Mouse (Mus musculus) limb, embryonic 13.5 days (tissue): ENCODE measurements at regions not wholly inside any gene's neighbourhood (a gene's known extent, or its start where the extent isn't known, plus 50 kb on each side); places are given as distances from the start of the nearest gene placed in this dataset.

Source experiments
- ATAC-seq: fragments of 200-750 bp; cut with Nextera tagmentation; 2 replicates; pipeline ENCODE4 v1.8.0; 2017; ENCODE audit warnings: low read depth, moderate number of reproducible peaks, moderate TSS enrichment; ENCODE audit not compliant: low FRiP score
- H3K27ac ChIP-seq: fragments of 300-500 bp; sonication (generic); 2 replicates; pipeline ENCODE4 v1.5.1; 2015; ENCODE audit warnings: inconsistent platforms, mild to moderate bottlenecking, moderate library complexity
- H3K27me3 ChIP-seq: fragments of 300-500 bp; sonication (generic); 2 replicates; pipeline ENCODE4 v1.6.1; 2015; ENCODE audit warnings: mild to moderate bottlenecking, inconsistent platforms
- H3K36me3 ChIP-seq: fragments of 300-500 bp; sonication (generic); 2 replicates; pipeline ENCODE4 v1.6.1; 2015; ENCODE audit warnings: inconsistent platforms, mild to moderate bottlenecking, moderate library complexity
- H3K4me1 ChIP-seq: fragments of 300-500 bp; sonication (generic); 2 replicates; pipeline ENCODE4 v1.6.1; 2015; ENCODE audit warnings: inconsistent platforms
- H3K4me2 ChIP-seq: fragments of 300-500 bp; sonication (generic); replicated peaks from 2 replicates; pipeline ENCODE4 v1.6.1; 2015; ENCODE audit warnings: inconsistent platforms, mild to moderate bottlenecking, moderate library complexity
- H3K4me3 ChIP-seq: fragments of 300-500 bp; sonication (generic); 2 replicates; pipeline ENCODE4 v1.5.1; 2015; ENCODE audit warnings: moderate library complexity, mild to moderate bottlenecking, inconsistent platforms
- H3K9ac ChIP-seq: fragments of 300-500 bp; sonication (generic); 2 replicates; pipeline ENCODE4 v1.6.1; 2015; ENCODE audit warnings: mild to moderate bottlenecking, inconsistent platforms
- H3K9me3 ChIP-seq: fragments of 300-500 bp; sonication (generic); 2 replicates; pipeline ENCODE4 v1.6.1; 2016; ENCODE audit warnings: inconsistent platforms
- WGBS: fragments of 180-500 bp; shearing (Covaris S2); methylation state at CpG from one replicate; pipeline ENCODE4 v1.1.7; 2015; 5-methylcytosine and 5-hydroxymethylcytosine counted together

DNA sequence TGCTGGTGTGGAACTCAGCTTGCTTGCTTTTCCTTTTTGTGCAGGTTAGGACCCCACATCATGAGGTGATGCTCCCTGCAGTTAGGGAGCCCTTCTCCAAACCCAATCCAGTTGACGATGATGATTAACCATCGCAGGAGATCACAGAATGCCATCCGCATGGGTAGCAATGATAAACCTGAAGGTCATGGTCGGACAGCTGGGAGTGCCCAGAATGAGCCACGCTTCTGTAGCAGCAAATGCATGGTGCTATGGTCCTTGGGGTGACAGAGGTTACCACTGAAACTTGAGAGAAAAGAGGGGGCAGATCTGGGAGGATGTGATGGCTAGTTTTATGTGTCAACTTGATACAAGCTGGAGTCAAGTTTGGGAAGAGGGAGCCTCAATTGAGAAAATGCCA, 170.3 kb downstream of the Inhbb start:
- ATAC-seq, result no peak
- no peaks in the 10 kb centered on the region for H3K36me3 ChIP-seq
- H3K4me3 ChIP-seq, result no peak overlapping the region
- no peak overlapping the region for H3K27ac ChIP-seq
- H3K4me2 ChIP-seq, result no peak overlapping the region
- no peaks in the 10 kb centered on the region for H3K4me1 ChIP-seq
- H3K27me3 ChIP-seq, result no peaks in the 10 kb centered on the region
- no peak overlapping the region for H3K9ac ChIP-seq
- no peaks in the 10 kb centered on the region for H3K9me3 ChIP-seq
- WGBS, result 92% methylated on average over 5 of the region's 5 CpGs

DNA sequence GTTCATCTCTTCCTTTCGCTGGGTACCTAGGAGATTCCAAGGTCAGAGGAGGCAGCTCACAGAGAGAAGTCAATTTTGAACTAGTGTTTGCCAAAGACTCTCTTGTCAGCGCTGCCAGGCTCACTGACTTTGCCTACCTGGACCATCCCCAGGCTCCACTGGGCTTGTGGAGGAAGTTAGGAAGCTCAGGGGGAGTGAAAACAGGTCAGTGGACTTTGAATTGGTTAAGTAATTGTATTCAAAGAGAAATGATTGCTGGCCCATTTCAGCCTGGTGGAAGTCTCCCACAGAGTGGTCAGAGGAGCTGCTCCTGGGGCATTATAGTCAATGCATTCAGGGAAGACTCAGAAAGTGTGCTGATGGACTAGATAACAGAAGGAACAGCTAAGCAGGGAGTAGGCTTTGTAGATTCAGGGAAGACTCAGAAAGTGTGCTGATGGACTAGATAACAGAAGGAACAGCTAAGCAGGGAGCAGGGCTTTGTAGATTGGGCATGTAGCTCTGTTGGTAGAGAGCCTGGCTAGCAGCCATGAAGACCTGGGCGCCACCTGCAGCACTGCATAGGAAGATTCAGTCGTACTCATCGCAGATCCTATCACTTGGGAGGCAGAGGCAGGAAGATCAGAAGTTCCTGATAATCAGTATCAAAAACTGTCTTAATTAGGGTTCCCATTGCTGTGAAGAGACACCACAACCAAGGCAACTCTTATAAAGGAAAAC, 173.1 kb downstream of the Inhbb start:
- Histone ChIP-seq H3K4me1 (no peaks in the 10 kb centered on the region), H3K27ac (no peak overlapping the region), H3K9ac (no peak overlapping the region), H3K4me3 (no peak overlapping the region), H3K9me3 (no peaks in the 10 kb centered on the region), H3K36me3 (no peaks in the 10 kb centered on the region), H3K4me2 (no peak overlapping the region), H3K27me3 (no peaks in the 10 kb centered on the region)
- 84% methylated on average over 5 of the region's 5 CpGs for WGBS
- ATAC-seq, result no peak

DNA sequence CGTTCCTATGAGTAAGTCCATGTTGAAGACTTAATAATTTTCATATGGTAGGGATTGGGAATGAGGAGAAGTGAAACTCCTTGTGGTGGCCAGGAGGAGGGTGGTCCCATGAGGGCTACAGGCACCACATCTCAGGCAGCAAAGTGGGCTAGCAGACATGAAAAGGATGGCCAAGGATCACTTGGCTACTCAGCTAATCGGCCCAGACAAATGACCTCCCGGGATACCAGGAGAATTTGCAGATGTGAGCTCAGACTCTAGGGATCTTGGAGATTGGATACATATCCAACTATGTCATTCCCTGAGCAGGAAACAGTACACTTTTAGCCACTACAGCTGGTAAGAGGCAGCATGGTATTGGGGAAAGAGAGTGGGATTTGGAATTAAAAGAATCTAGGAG, 174.9 kb downstream of the Inhbb start:
- Histone ChIP-seq H3K4me1 (no peaks in the 10 kb centered on the region), H3K9me3 (no peaks in the 10 kb centered on the region), H3K27ac (no peak overlapping the region), H3K9ac (no peak overlapping the region), H3K4me3 (no peak overlapping the region), H3K4me2 (no peak overlapping the region), H3K27me3 (no peaks in the 10 kb centered on the region), H3K36me3 (no peaks in the 10 kb centered on the region)
- no peak for ATAC-seq
- WGBS, result 66% methylated on average over 3 of the region's 3 CpGs

DNA sequence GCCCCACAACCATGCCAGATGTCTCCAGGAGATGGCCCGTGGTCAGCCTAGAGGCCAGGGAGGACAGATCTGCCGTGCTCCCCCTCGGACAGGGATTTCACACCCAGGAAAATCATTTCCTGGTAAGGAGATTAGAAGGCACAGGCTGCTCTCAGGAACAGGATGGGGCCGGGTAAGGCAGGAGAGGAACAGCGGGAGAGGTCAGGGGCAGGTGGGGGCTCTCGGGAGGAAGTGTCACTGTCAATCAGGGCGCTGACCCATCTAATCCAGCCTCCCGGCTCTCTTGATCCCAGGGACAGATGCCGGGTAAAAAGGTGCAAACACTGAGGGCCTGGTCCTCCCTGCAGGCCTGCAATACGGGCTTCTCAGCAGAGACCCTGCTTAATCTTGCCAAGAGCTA, 183.6 kb downstream of the Inhbb start:
- Histone ChIP-seq H3K27ac (no peak overlapping the region), H3K4me3 (no peak overlapping the region), H3K9me3 (no peaks in the 10 kb centered on the region), H3K27me3 (no peaks in the 10 kb centered on the region), H3K36me3 (no peaks in the 10 kb centered on the region), H3K4me2 (no peak overlapping the region), H3K9ac (no peak overlapping the region), H3K4me1 (no peaks in the 10 kb centered on the region)
- no peak for ATAC-seq
- WGBS, result 37% methylated on average over 10 of the region's 10 CpGs

DNA sequence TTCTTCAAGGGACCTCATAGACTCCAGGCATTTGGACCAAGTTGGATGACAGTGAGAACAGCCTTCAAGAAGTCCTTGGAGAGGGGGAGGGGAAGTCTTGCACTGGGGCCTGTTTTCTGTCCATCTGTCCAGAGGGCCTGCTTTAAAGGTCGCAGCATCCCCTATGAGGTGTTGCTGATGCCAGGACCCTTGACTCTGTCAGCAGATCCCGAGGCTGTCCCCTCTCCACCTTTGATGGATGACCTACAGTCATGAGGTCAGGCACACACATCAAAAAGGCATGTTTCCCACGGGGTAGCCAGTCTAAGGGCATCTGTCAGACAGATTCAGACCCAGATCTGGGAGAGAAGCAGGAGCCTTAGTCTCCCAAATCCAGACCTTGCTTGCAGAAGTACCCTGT, 183.4 kb upstream of the Gli2 start:
- peaks cover 9% of the 10 kb centered on the region for H3K9me3 ChIP-seq
- no peak overlapping the region for H3K4me3 ChIP-seq
- no peak for ATAC-seq
- H3K9ac ChIP-seq, result no peak overlapping the region
- H3K36me3 ChIP-seq, result no peaks in the 10 kb centered on the region
- no peaks in the 10 kb centered on the region for H3K4me1 ChIP-seq
- H3K27me3 ChIP-seq, result no peaks in the 10 kb centered on the region
- WGBS, result 5% methylated on average over 3 of the region's 3 CpGs
- H3K27ac ChIP-seq, result no peak overlapping the region
- no peak overlapping the region for H3K4me2 ChIP-seq

DNA sequence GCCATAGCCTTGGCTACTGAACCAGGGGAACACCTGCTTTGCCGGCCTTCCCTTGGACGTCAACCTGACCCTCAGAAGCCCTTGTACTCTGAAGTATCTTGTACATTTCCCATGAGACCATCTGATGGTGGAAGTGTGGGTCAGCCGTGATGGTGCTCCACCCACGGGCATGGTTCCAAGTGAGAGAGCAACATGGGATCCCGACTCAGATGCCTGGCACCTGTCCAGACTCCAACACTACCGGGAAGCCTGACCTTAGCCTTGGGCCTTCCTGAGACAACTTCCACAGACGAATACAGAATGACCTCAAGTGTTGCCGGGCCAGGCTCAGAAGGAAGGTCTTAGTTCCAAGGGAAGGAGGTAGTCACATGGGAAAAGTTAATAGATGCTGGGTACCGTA, 181.0 kb upstream of the Gli2 start:
- 83% methylated on average over 9 of the region's 9 CpGs for WGBS

DNA sequence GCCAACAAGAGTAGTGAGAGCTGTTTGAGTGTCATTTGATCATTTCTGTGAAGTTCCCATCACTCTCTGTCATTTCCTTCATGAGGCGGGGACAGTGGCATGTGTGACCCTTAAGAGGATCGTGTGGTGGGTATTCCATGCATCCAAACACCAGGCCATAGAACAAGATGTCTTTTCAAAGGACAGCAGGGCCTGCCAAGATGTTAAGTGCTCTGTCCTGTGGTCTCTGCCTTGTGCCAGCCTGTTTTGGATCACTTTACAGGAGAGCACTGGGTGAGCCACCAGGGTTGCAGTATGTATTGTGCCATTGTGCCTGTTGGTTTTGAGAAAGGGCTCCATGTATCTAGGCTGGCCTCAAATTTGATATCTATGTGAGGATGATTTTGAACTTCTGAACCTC, 173.6 kb upstream of the Gli2 start:
- Histone ChIP-seq H3K4me1 (no peaks in the 10 kb centered on the region), H3K27ac (no peak overlapping the region), H3K9ac (no peak overlapping the region), H3K4me2 (no peak overlapping the region), H3K27me3 (no peaks in the 10 kb centered on the region), H3K9me3 (no peaks in the 10 kb centered on the region), H3K36me3 (no peaks in the 10 kb centered on the region), H3K4me3 (no peak overlapping the region)
- WGBS, result 86% methylated on average over 2 of the region's 2 CpGs
- ATAC-seq, result no peak

More for the DNA sequence above, 181.0 kb upstream of the Gli2 start:
- H3K4me1 ChIP-seq, result no peaks in the 10 kb centered on the region
- no peaks in the 10 kb centered on the region for H3K27me3 ChIP-seq
- no peak overlapping the region for H3K4me3 ChIP-seq
- no peak overlapping the region for H3K9ac ChIP-seq
- peaks cover 9% of the 10 kb centered on the region for H3K9me3 ChIP-seq
- no peak overlapping the region for H3K4me2 ChIP-seq
- no peaks in the 10 kb centered on the region for H3K36me3 ChIP-seq
- ATAC-seq, result no peak
- H3K27ac ChIP-seq, result no peak overlapping the region

DNA sequence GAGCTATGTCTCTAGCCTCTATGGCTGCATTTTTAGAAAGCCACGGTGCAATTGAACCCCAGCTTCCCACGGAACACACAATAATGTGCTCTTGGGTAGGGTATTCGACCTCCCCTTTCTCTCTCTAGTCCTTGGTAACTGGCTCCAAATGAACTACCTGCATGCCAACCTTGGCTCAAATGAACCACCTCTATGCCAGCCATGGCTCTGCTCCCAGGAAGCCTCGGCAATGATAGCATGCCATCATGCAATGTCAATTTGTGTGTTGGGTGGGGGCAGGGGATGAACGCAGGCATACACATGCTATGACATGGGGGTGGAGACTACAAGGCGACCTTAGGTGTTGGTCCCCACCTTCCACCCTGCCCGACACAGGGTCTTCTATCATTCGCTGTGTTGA, 170.5 kb upstream of the Gli2 start:
- 88% methylated on average over 8 of the region's 8 CpGs for WGBS

DNA sequence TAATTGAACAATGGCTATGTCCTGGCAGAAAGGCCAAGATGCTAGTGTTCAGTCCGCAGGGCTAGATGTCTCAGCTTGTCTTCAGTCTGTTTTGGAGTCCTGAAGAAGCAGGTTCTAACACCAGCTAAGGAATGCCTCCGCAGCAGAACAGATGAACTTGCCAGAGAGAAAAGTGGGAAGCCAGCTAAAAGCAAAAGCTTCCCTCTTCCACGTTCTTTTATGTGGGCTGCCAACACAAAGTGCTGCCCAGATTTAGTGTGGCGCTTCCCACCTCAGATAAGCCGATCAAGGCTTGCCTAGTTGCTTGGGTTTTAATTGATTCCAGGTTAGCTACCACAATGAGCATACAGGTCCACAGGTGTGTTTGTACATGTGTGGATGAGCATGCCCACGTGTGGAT, 168.5 kb upstream of the Gli2 start:
- 83% methylated on average over 6 of the region's 6 CpGs for WGBS
- no peak overlapping the region for H3K4me2 ChIP-seq
- no peak overlapping the region for H3K4me3 ChIP-seq
- no peak overlapping the region for H3K27ac ChIP-seq
- no peaks in the 10 kb centered on the region for H3K36me3 ChIP-seq
- no peaks in the 10 kb centered on the region for H3K4me1 ChIP-seq
- H3K27me3 ChIP-seq, result no peaks in the 10 kb centered on the region
- ATAC-seq, result no peak
- H3K9me3 ChIP-seq, result no peaks in the 10 kb centered on the region
- no peak overlapping the region for H3K9ac ChIP-seq

More for the DNA sequence above, 170.5 kb upstream of the Gli2 start:
- H3K9me3 ChIP-seq, result no peaks in the 10 kb centered on the region
- H3K36me3 ChIP-seq, result no peaks in the 10 kb centered on the region
- H3K27me3 ChIP-seq, result no peaks in the 10 kb centered on the region
- H3K4me3 ChIP-seq, result no peak overlapping the region
- ATAC-seq, result no peak
- H3K27ac ChIP-seq, result no peak overlapping the region
- H3K9ac ChIP-seq, result no peak overlapping the region
- H3K4me2 ChIP-seq, result no peak overlapping the region
- H3K4me1 ChIP-seq, result no peaks in the 10 kb centered on the region

DNA sequence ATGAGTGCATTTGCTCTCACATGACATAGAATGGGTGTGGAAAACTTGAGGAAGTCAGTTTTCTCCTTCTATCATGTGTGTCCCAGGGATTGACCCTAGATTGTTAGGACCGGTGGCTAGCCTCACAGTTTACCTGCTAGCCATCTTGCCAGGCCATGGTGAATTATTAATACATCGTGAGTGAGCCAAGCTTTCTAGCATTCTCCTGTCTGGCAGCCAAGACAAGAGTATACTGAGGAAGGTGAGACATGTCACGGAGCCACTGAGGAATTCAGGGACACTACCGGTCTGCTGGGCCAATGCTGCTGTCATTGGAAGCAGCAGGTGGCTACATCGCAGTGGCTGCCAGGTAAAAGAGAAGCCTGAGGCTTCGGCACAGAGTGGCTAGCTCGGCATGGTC, 167.6 kb upstream of the Gli2 start:
- Histone ChIP-seq H3K9ac (no peak overlapping the region), H3K27me3 (no peaks in the 10 kb centered on the region), H3K4me3 (no peak overlapping the region), H3K9me3 (no peaks in the 10 kb centered on the region), H3K27ac (no peak overlapping the region), H3K36me3 (no peaks in the 10 kb centered on the region), H3K4me1 (no peaks in the 10 kb centered on the region), H3K4me2 (no peak overlapping the region)
- ATAC-seq, result no peak
- WGBS, result 83% methylated on average over 7 of the region's 7 CpGs

DNA sequence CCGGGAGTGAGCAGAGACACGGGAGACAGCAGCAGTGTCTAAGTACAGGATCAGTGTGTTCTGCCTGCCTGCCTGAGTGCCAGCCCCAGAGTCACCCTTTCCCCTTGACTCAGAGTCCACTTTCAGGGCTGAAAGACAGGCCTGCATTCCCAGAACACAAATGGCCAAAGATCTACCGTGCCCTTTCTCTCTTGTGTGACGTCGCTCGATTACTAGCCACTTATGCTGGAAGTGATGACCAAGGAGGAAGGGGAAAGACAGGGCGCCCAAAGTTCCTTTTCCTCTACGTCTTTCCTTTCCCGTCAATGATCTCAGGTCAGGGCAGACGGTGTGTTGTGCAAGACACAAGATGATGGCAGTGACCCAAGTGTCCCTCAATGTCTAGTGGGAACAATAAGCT, 166.4 kb upstream of the Gli2 start:
- H3K4me1 ChIP-seq, result no peaks in the 10 kb centered on the region
- H3K27me3 ChIP-seq, result no peaks in the 10 kb centered on the region
- no peaks in the 10 kb centered on the region for H3K9me3 ChIP-seq
- H3K9ac ChIP-seq, result no peak overlapping the region
- no peaks in the 10 kb centered on the region for H3K36me3 ChIP-seq
- ATAC-seq, result no peak
- 85% methylated on average over 10 of the region's 10 CpGs for WGBS
- no peak overlapping the region for H3K27ac ChIP-seq
- no peak overlapping the region for H3K4me2 ChIP-seq
- H3K4me3 ChIP-seq, result no peak overlapping the region

DNA sequence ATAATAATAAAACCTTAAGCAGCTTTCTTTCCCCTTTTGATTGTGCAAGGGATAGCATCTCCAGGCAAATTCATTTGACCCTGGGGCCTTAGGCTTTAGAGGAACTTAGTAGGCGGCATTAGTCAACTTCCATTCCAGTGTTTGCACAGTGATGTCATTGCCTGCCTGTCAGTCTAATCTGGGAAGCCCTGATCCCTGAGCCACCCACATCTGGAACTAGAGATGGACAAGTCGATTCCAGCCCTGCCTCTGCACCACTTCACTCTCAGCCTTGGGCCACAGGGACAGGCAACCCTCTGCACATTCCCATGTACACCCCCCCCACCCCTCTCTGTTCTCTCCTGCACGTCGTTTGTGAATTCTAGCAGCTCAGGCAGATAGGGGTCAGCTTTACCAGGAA, 164.0 kb upstream of the Gli2 start:
- no peak for ATAC-seq
- H3K36me3 ChIP-seq, result no peaks in the 10 kb centered on the region
- no peaks in the 10 kb centered on the region for H3K27me3 ChIP-seq
- no peaks in the 10 kb centered on the region for H3K4me1 ChIP-seq
- H3K4me3 ChIP-seq, result no peak overlapping the region
- H3K4me2 ChIP-seq, result no peak overlapping the region
- no peak overlapping the region for H3K27ac ChIP-seq
- H3K9me3 ChIP-seq, result no peaks in the 10 kb centered on the region
- WGBS, result 32% methylated on average over 4 of the region's 4 CpGs
- no peak overlapping the region for H3K9ac ChIP-seq

DNA sequence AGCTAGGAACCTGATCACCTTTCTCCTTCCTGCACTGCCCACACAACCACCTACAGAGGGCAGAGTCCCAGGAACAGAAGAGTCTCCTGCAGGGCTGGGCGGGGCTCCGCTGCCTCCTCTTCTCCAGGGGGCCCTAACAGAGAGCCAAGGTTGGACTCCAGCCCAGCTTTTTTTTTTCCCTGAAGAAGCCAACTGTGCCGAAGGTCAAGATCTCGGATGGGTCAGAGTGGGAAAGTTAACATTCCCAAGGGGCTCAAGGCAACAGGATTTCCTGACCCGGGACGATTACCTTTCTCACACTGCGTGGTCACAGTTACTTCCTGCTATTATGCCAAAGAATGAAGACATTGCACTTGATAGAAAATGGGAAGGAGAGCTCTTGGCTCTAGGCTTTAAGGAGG, 156.2 kb upstream of the Gli2 start:
- H3K9me3 ChIP-seq, result no peaks in the 10 kb centered on the region
- no peak overlapping the region for H3K4me3 ChIP-seq
- H3K27me3 ChIP-seq, result no peaks in the 10 kb centered on the region
- no peaks in the 10 kb centered on the region for H3K36me3 ChIP-seq
- ATAC-seq, result no peak
- no peaks in the 10 kb centered on the region for H3K4me1 ChIP-seq
- no peak overlapping the region for H3K27ac ChIP-seq
- H3K9ac ChIP-seq, result no peak overlapping the region
- no peak overlapping the region for H3K4me2 ChIP-seq
- 76% methylated on average over 7 of the region's 7 CpGs for WGBS
